Mouse (Mus musculus) liver, adult 2 months (tissue): Measurements from ENCODE around the gene Fbxo48.

Experiments
- CTCF ChIP-seq: fragments of 200-500 bp; IDR thresholded peaks from 2 replicates; pipeline ENCODE4 v1.5.1; 2011; ENCODE audit warnings: low read depth, low read length, control low read depth
- POLR2A ChIP-seq: fragments of 200-500 bp; IDR thresholded peaks from 2 replicates; pipeline ENCODE4 v1.6.1; 2011; ENCODE audit warnings: low read length, control low read depth; ENCODE audit not compliant: insufficient read depth; ENCODE audit errors: extremely low read depth

- TF ChIP-seq POLR2A (no peak), CTCF (no peak)
Measured at GRCm38 (mm10) chr11:16932159-16932558, 19.0 kb upstream of the Fbxo48 start.
